Mouse (Mus musculus) layer of hippocampus, adult 8-10 months (tissue): ENCODE data around the gene Map3k13. TPM values are rescaled to one million over a fixed set of nuclear protein-coding genes. Genes with fewer than 3 reads are reported as not detected.
"Not testable (repeated sequence)": the region's sequence is repeated elsewhere in the genome, so short reads cannot be mapped to it uniquely, and the experiment has no call there.

ENCODE experiments used
- DNase-seq, 2 experiments: peaks; one replicate each; pipeline ENCODE4 v3.0.0; 2022; ENCODE audit warnings: low spot score in 2 of 2
- total RNA-seq, 4 experiments: library from RNA; stranded (reverse); gene quantifications; 2 replicates each; pipeline ENCODE4 v1.2.4; 2022

The Map3k13 gene
- total RNA-seq, result 10 to 100 TPM; 11.4 to 17.8 (median 15.0) TPM

GRCm38 (mm10) chr16:21793875-21794696 is at the start of gene Map3k13:
TSS of gene Map3k13 (plus strand) at chr16:21794346.
- DNase-seq, result peak; percentile 91 to 94

- no peak for DNase-seq
Measured at GRCm38 (mm10) chr16:21758447-21758846, 35.7 kb upstream of the Map3k13 start.

GRCm38 (mm10) chr16:21768255-21768654 is 25.9 kb upstream of the Map3k13 start:
- no peak for DNase-seq

GRCm38 (mm10) chr16:21769667-21770066 is 24.5 kb upstream of the Map3k13 start:
- DNase-seq, result no peak

GRCm38 (mm10) chr16:21774725-21775124 is 19.4 kb upstream of the Map3k13 start:
- no peak for DNase-seq

GRCm38 (mm10) chr16:21778293-21778866 is 15.8 kb upstream of the Map3k13 start:
- DNase-seq, result no peak

GRCm38 (mm10) chr16:21779149-21779548 is 15.0 kb upstream of the Map3k13 start:
- DNase-seq, result no peak

GRCm38 (mm10) chr16:21781277-21781676 is 12.9 kb upstream of the Map3k13 start:
- no peak for DNase-seq

- no peak for DNase-seq
Measured at GRCm38 (mm10) chr16:21781895-21782294, 12.3 kb upstream of the Map3k13 start.

- DNase-seq, result no peak
Measured at GRCm38 (mm10) chr16:21782807-21783206, 11.3 kb upstream of the Map3k13 start.

- DNase-seq, result no peak
Measured at GRCm38 (mm10) chr16:21785000-21785399, 9.1 kb upstream of the Map3k13 start.

- no peak for DNase-seq
Measured at GRCm38 (mm10) chr16:21786317-21786716, 7.8 kb upstream of the Map3k13 start.

- DNase-seq, result peak; percentile 21 to 24
Measured at GRCm38 (mm10) chr16:21787516-21788353, 6.4 kb upstream of the Map3k13 start, which contains the start of gene Ehhadh. TSS of gene Ehhadh (minus strand) at chr16:21787807.

- no peak for DNase-seq
Measured at GRCm38 (mm10) chr16:21788581-21788980, 5.6 kb upstream of the Map3k13 start.

- no peak for DNase-seq
Measured at GRCm38 (mm10) chr16:21789180-21789579, 5.0 kb upstream of the Map3k13 start.

GRCm38 (mm10) chr16:21790469-21790868 is 3.7 kb upstream of the Map3k13 start:
- DNase-seq, result no peak

- DNase-seq, result no peak
Measured at GRCm38 (mm10) chr16:21791779-21792178, 2.4 kb upstream of the Map3k13 start.

GRCm38 (mm10) chr16:21793080-21793810 is 901 bp upstream of the Map3k13 start:
- not testable (repeated sequence) for DNase-seq

- no peak for DNase-seq
Measured at GRCm38 (mm10) chr16:21794697-21795045, 525 bp downstream of the Map3k13 start.

GRCm38 (mm10) chr16:21795071-21795470 is 925 bp downstream of the Map3k13 start:
- no peak for DNase-seq

GRCm38 (mm10) chr16:21804258-21804657 is 10.1 kb downstream of the Map3k13 start:
- DNase-seq, result no peak
